Mouse (Mus musculus): ENCODE data around the gene H2-Ob.

- TF ChIP-seq CTCF (IDR thresholded peaks at IDR 0.05; ENCODE audit: extremely low read depth, insufficient read depth, low read length) (no peak), POLR2A (IDR thresholded peaks at IDR 0.05; ENCODE audit: extremely low read depth, insufficient read depth, low read length) (no peak)
These were observed 22.8 kb downstream of the H2-Ob start for GRCm38 (mm10) chr17:34261502-34261901.

All from cortical plate, adult 2 months (tissue).